Mouse (Mus musculus) gastrocnemius, postnatal 4 days (tissue): Measurements from ENCODE around the gene Rint1. TPM values are rescaled to one million over a fixed set of nuclear protein-coding genes. Genes with fewer than 3 reads are reported as not detected.

Experiments used
- DNase-seq, 2 experiments: peaks; one replicate each; pipeline ENCODE4 v3.0.0; 2021 to 2022; ENCODE audit warnings: low spot score in 2 of 2, mixed read lengths in 2 of 2
- total RNA-seq, 2 experiments: library from RNA; stranded (reverse); gene quantifications; 2 replicates each; pipeline ENCODE4 v1.2.3; 2021

Rint1 gene
- total RNA-seq, 2 experiments from 2014 or later: 17.4 to 20.8 TPM

DNA sequence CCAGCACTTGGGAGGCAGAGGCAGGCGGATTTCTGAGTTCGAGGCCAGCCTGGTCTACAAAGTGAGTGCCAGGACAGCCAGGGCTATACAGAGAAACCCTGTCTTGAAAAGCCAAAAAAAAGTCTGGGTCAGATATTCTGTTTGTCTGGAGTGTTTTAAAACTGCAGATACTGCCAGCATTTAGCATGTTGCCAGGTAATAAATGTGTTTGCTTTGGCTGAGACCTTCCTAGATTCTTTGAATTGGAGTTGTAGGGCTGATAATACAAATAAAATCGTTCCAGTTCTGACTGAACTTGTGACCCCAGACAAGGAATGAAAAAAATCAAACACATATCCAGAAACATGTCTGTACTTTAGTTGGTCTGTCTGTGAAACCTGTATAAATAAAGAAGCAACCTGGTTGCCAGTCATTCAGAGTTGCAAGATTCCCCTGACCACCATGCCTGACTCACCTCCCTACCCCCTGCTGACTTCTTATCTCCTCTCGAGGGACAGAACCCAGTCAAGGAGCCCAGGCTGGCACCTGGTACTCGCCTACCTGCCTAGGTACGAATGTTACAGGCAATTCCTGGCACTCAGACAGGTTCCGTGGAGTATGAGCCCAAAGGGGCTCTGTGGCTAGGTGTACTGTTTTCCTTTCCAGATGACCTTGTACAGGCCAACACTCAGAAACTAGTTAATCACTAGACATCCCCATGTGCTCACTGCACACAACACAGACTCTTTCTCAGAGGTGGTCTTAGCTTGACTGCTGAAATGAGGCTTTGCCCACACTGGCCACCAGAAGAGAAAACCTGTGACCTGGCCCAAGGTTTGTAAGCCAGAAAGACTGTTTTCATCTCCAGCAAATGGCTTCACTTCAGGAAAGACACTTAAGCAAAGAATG is 75.9 kb downstream of the Rint1 start:
- DNase-seq: no peak

DNA sequence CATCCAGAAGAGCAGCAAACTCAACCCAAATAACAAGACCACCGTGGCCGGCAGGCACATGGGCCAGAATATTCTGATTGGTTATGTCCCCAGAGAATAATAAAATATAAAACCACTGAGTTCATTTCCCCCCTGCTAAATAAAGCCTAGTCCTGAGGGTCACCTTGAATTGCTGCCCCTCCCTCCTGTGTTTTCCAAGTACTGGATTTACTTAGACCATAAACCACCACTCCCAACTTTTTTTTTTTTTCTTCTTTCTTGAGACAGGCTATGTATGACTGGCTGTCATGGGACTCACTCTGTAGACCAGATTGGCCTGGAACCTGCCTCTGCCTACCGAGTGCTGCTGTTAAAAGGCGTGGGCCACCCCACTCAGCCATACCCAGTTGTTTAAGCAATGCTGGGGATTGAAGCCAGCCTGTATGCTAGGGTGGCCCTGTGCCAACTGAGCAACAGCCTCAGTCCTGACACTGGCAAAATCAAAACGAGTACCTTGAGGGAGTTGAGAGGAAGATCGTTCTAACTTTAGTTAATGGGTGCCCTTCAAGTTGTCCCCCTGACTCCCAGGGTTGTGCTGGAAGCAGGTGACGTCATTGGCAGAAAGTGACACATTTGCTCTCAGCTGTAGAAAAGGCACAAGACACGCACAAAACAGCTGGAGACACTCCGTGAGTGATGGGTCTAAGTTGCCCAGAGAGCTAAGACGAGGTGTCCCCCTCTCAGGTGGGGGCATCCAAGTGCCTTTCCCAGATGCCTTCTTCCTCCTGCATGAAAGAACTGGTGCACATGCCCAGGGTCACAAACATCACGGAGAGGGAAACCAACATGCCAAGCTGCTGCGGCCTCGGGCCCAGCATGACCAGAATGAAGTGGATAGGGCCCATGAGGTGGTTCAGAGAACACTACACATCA is 76.8 kb downstream of the Rint1 start:
- DNase-seq: no peak

DNA sequence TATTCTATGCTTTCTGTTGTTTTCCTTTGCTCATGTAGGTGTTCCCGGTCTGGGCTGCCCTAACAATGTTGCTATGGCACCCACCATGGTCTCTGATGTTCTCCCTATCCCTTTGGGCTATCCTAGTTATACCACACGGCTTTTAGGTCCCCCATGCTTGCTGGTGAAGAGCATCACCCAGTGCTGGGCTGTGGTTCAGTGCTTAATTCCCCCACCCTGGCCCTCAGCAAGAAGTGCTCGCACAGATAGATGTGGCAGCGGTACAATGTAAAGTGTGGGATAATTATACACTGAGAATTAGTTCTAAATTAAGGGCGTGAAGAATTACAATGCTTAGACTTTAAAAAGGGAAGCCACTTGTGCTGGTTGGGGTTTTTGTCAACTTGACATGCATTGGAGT is 78.4 kb downstream of the Rint1 start:
- DNase-seq: no peak

Other genes with a start within 250 kb of the Rint1 start
- gene Srpk2, start 103.1 kb upstream of the Rint1 start, total RNA-seq: 10 to 100 TPM; 47.2 to 56.2 TPM
- 10 to 100 TPM; 15.7 to 19.4 TPM for gene Pus7, start 4.0 kb upstream of the Rint1 start, total RNA-seq
- 10 to 100 TPM; 54.7 to 58.0 TPM for gene Tomm7, start 56.5 kb downstream of the Rint1 start, total RNA-seq
- gene Fam126a, start 243.0 kb downstream of the Rint1 start, total RNA-seq: 10 to 100 TPM; 32.6 to 32.7 TPM